Mouse (Mus musculus) heart, postnatal 0 days (tissue): ENCODE measurements around the gene Rarres1.

Experiments used
- CTCF ChIP-seq: IDR thresholded peaks from 2 replicates; pipeline ENCODE4 v1.5.1; 2016; ENCODE audit warnings: antibody characterized with exemption, control low read depth, low read depth
- EP300 ChIP-seq: IDR thresholded peaks from 2 replicates; pipeline ENCODE4 v1.6.1; 2016; ENCODE audit warnings: antibody characterized with exemption, low read depth

DNA sequence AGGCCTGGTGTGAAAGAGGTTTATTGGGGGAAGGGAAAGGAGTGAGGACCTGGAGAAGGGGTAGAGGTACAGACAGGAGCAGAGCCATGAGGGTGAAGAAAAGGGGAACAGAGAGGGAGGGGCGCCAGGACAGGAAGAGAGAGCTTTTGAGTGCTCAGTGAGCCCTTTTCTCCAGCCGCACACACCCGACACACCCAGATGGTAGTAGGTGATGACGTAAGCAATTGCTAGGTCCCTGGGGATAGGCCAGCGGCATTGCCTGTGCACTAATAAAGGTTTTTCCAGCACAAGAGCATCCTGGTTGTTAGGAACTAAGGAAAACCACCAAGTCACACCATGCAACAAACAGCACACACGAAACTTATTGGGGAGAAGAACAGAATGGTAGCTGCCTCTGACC, 9.4 kb upstream of the Rarres1 start:
- TF ChIP-seq CTCF (no peak), EP300 (no peak)
